13 mouse cellular contexts compared by ENCODE assay signal in the genomic region with DNA sequence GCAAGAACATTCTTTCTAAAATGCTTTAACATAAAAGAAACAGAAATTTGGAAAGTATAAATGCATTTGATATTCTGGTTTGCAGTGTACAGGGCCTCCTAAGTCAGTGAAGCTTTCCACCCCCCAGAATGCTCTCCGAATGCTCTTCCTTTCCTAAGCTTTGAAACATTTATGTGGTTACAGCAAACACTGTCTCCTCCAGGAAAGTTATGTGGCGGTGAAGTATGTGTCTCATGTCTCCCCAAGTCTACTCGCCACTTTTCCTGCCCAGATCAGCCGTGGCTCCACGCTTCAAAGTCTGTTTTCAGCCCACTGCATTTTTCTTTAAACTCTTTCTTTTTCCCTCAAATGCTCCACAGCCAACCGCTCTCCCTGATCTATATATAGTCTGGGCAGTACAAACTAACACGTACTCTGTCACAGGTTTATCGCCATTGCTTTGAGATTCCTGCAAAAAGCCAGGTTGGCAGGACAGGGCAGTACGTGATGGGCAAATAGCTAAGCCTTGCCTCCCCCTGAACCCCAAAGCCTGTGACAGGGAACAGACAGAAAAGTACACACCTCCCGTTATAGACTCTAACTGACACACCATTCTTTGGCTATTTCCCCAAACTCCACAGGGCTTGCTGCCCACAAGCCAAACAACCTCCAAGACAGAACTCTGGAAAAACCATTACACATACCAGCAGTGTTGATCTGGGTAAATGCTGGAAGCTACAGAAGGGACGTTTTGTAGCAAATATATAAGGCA. TPM values are rescaled to one million over a fixed set of nuclear protein-coding genes. Genes with fewer than 3 reads are reported as not detected.
A peak's percentile ranks its signal among the peaks of the same experiment; 100 is the strongest.
DNase-seq lines count a peak whose midpoint lies in the region; ATAC-seq lines count a peak whose summit lies in the region.
"Had no signal": no experiment of that assay in that cellular context is flagged by ENCODE, and none has a peak within 500 bp of the region (broad histone marks: within the 10 kb centered on the region; RNA-seq: fewer than 3 reads in every experiment).

No protein-coding gene starts in this region.

- peak overlapping the region; percentile 23; the same call in 1 of the 2 replicates for H3K27ac ChIP-seq in neural tube, embryonic 13.5 days (replicated peaks)
- peak overlapping the region; percentile 88 for H3K27ac ChIP-seq in limb, embryonic 12.5 days
- H3K27ac ChIP-seq: liver, embryonic 14.5 days had no signal

- whole genome bisulfite sequencing in neural tube, embryonic 13.5 days = 86% methylated on average over 11 of the region's 11 CpGs
- WGBS in limb, embryonic 12.5 days = 77% methylated on average over 11 of the region's 11 CpGs

- ATAC-seq in neural tube, embryonic 13.5 days (ENCODE audit: low read depth) = no peak
- ATAC-seq in limb, embryonic 12.5 days (ENCODE audit: insufficient number of reproducible peaks, insufficient read depth, low FRiP score, low TSS enrichment, low read depth) = 0 out of 2 replicates have a peak, but pooled peaks have one; percentile 10
- ATAC-seq: midbrain, embryonic 16.5 days had no signal

- intact Hi-C loops in heart, postnatal 14 days (cut with DNase I) = no loop called here
- intact Hi-C loops in left cerebral cortex, postnatal 10 days (cut with DNase I) = no loop called here

- H3K9ac ChIP-seq in neural tube, embryonic 13.5 days = no peak overlapping the region
- no peak overlapping the region for H3K9ac ChIP-seq in limb, embryonic 12.5 days (replicated peaks)
- H3K9ac ChIP-seq: liver, embryonic 14.5 days had no signal

- no peaks in the 10 kb centered on the region for H3K27me3 ChIP-seq in neural tube, embryonic 13.5 days
- H3K27me3 ChIP-seq in limb, embryonic 12.5 days = no peaks in the 10 kb centered on the region

- H3K4me2 ChIP-seq in neural tube, embryonic 13.5 days = no peak overlapping the region
- no peak overlapping the region for H3K4me2 ChIP-seq in limb, embryonic 12.5 days

- no peak overlapping the region for H3K4me3 ChIP-seq in neural tube, embryonic 13.5 days
- H3K4me3 ChIP-seq in limb, embryonic 12.5 days (replicated peaks) = no peak overlapping the region

- peaks cover 11% of the 10 kb centered on the region for H3K4me1 ChIP-seq in neural tube, embryonic 13.5 days (replicated peaks)
- peaks cover 54% of the 10 kb centered on the region for H3K4me1 ChIP-seq in limb, embryonic 12.5 days (replicated peaks)

- 0 out of 2 replicates have a peak, but pooled peaks cover 8% of the 10 kb centered on the region for H3K36me3 ChIP-seq in neural tube, embryonic 13.5 days
- H3K36me3 ChIP-seq in limb, embryonic 12.5 days = peaks cover 60% of the 10 kb centered on the region

- H3K9me3 ChIP-seq in neural tube, embryonic 13.5 days = no peaks in the 10 kb centered on the region
- no peaks in the 10 kb centered on the region for H3K9me3 ChIP-seq in limb, embryonic 12.5 days

- peak; percentile 86 for DNase-seq in heart, adult 11 months
- DNase-seq in heart, postnatal 14 days = no peak
- DNase-seq in neural tube, embryonic 10.5 days (ENCODE audit: extremely low spot score, low spot score) = no peak
- DNase-seq in left cerebral cortex, postnatal 10 days (ENCODE audit: extremely low spot score in 1 of 2, low spot score in 2 of 2) = no peak
- DNase-seq in spleen, postnatal 4 days (ENCODE audit: low spot score in 2 of 2) = no peak
- DNase-seq in embryo, embryonic 11 days = no peak
- DNase-seq: adrenal gland, postnatal 36 days; cerebellum, adult 8-10 months; thymus, postnatal 36 days had no signal

RNA-seq across cellular contexts. Expression of gene Ddc, which starts 55.6 kb away (rescaled TPM):
- total RNA-seq in heart, postnatal 14 days (2021) = 1 to 10 TPM; 3.1 to 5.8 TPM
- 3.3 and 6.5 TPM in 2 replicates for polyA plus RNA-seq in neural tube, embryonic 13.5 days (2015; fragmentation: Nextera tagmentation; extraction: Ambion mirVana)
- polyA plus RNA-seq in limb, embryonic 12.5 days (2016; fragmentation: Nextera tagmentation; extraction: Ambion mirVana) = 11.9 and 13.0 TPM in 2 replicates
- 1 to 10 TPM; 4.5 to 5.2 TPM for total RNA-seq in left cerebral cortex, postnatal 10 days (2021)
